ENCODE assay signal across 28 mouse cellular contexts in genomic region chr7:94249501-94249900, GRCm38 (mm10).
"Had no signal": no experiment of that assay in that cellular context is flagged by ENCODE, and none has a peak within 500 bp of the region (broad histone marks: within the 10 kb centered on the region; RNA-seq: fewer than 3 reads in every experiment).

No protein-coding gene starts in this region.

- H3K9me3 ChIP-seq: heart, embryonic 10.5 days; heart, embryonic 12.5 days; hindbrain, embryonic 10.5 days; hindbrain, embryonic 12.5 days; kidney, embryonic 15.5 days; limb, embryonic 13.5 days; limb, embryonic 15.5 days; liver, embryonic 12.5 days had no signal

- H3K27ac ChIP-seq: gastrocnemius, adult 2 months; heart, embryonic 10.5 days; hindbrain, embryonic 10.5 days; hindbrain, embryonic 12.5 days; hindbrain, embryonic 14.5 days; kidney, embryonic 15.5 days; kidney, postnatal 0 days; limb, embryonic 13.5 days; limb, embryonic 15.5 days; liver, embryonic 12.5 days; liver, embryonic 14.5 days had no signal

- H3K9ac ChIP-seq: heart, embryonic 12.5 days; hindbrain, embryonic 12.5 days; hindbrain, embryonic 14.5 days; kidney, embryonic 15.5 days; limb, embryonic 13.5 days; limb, embryonic 15.5 days; liver, embryonic 12.5 days; liver, embryonic 14.5 days had no signal

- H3K4me2 ChIP-seq: heart, embryonic 12.5 days; hindbrain, embryonic 12.5 days; hindbrain, embryonic 14.5 days; kidney, embryonic 15.5 days; limb, embryonic 13.5 days; limb, embryonic 15.5 days; liver, embryonic 12.5 days had no signal

- DNase-seq: gastrocnemius, adult 2 months; gastrocnemius, postnatal 10 days; gastrocnemius, postnatal 25 days; heart, adult 18-20 months; heart, postnatal 10 days; heart, postnatal 4 days; kidney, adult 11 months; kidney, adult 2 months; kidney, adult 9 months; kidney, postnatal 14 days; kidney, postnatal 36 days; layer of hippocampus, adult 9-11 months; layer of hippocampus, postnatal 36 days; left cerebral cortex, postnatal 4 days had no signal

- H3K27me3 ChIP-seq: heart, embryonic 12.5 days; hindbrain, embryonic 12.5 days; kidney, embryonic 15.5 days; limb, embryonic 13.5 days; limb, embryonic 15.5 days; liver, embryonic 12.5 days had no signal

- ATAC-seq: hindbrain, embryonic 16.5 days; inflammation-experienced regulatory T-cells, adult 6 months; intestine, embryonic 16.5 days; liver, embryonic 12.5 days had no signal

- H3K4me1 ChIP-seq: heart, embryonic 10.5 days; heart, embryonic 12.5 days; hindbrain, embryonic 12.5 days; kidney, embryonic 15.5 days; limb, embryonic 13.5 days; limb, embryonic 15.5 days; liver, embryonic 12.5 days had no signal

- H3K36me3 ChIP-seq: heart, embryonic 10.5 days; heart, embryonic 12.5 days; hindbrain, embryonic 10.5 days; hindbrain, embryonic 12.5 days; kidney, embryonic 15.5 days; limb, embryonic 13.5 days; limb, embryonic 15.5 days; liver, embryonic 12.5 days had no signal

- H3K4me3 ChIP-seq: gastrocnemius, adult 2 months; heart, embryonic 10.5 days; heart, embryonic 12.5 days; hindbrain, embryonic 10.5 days; hindbrain, embryonic 12.5 days; kidney, embryonic 15.5 days; limb, embryonic 13.5 days; limb, embryonic 15.5 days; liver, embryonic 12.5 days had no signal
